Mouse (Mus musculus) stomach, postnatal 0 days (tissue): ENCODE measurements at regions not wholly inside any gene's neighbourhood (a gene's known extent, or its start where the extent isn't known, plus 50 kb on each side); places are given as distances from the start of the nearest gene placed in this dataset.

Experiments used
- ATAC-seq: fragments of 200-750 bp; cut with Nextera tagmentation; 2 replicates; pipeline ENCODE4 v1.8.0; 2017; ENCODE audit not compliant: low FRiP score, low TSS enrichment
- DNase-seq: peaks from one replicate; pipeline ENCODE4 v3.0.0-alpha.2; 2016; ENCODE audit warnings: low spot score
- H3K27ac ChIP-seq: fragments of 300-500 bp; sonication (generic); replicated peaks from 2 replicates; pipeline ENCODE4 v1.5.1; 2014; ENCODE audit warnings: mild to moderate bottlenecking, control low read depth
- H3K27me3 ChIP-seq: fragments of 300-500 bp; sonication (generic); 2 replicates; pipeline ENCODE4 v1.6.1; 2014; ENCODE audit warnings: low read length; ENCODE audit not compliant: control insufficient read depth, insufficient read depth
- H3K36me3 ChIP-seq: fragments of 300-500 bp; sonication (generic); 2 replicates; pipeline ENCODE4 v1.6.1; 2014; ENCODE audit warnings: low read length, mixed read lengths; ENCODE audit not compliant: control insufficient read depth, insufficient read depth
- H3K4me1 ChIP-seq: fragments of 300-500 bp; sonication (generic); replicated peaks from 2 replicates; pipeline ENCODE4 v1.6.1; 2014; ENCODE audit warnings: antibody characterized with exemption; ENCODE audit not compliant: control insufficient read depth, insufficient read depth
- H3K4me2 ChIP-seq: fragments of 300-500 bp; sonication (generic); replicated peaks from 2 replicates; pipeline ENCODE4 v1.6.1; 2014; ENCODE audit warnings: low read depth, mild to moderate bottlenecking, control low read depth, moderate library complexity
- H3K4me3 ChIP-seq: fragments of 300-500 bp; sonication (generic); 2 replicates; pipeline ENCODE4 v1.5.1; 2014; ENCODE audit warnings: low read depth, low read length, control low read depth
- H3K9ac ChIP-seq: fragments of 300-500 bp; sonication (generic); 2 replicates; pipeline ENCODE4 v1.6.1; 2014; ENCODE audit warnings: mild to moderate bottlenecking, low read length, control low read depth, mixed read lengths
- H3K9me3 ChIP-seq: fragments of 300-500 bp; sonication (generic); 2 replicates; pipeline ENCODE4 v1.6.1; 2016; ENCODE audit warnings: low read length; ENCODE audit not compliant: control insufficient read depth
- CTCF ChIP-seq: IDR thresholded peaks from 2 replicates; pipeline ENCODE4 v1.5.1; 2016; ENCODE audit warnings: antibody characterized with exemption, low read depth, mild to moderate bottlenecking, moderate library complexity
- EP300 ChIP-seq: optimal IDR thresholded peaks from 2 replicates; pipeline ENCODE3; 2016; ENCODE audit warnings: antibody characterized with exemption
- WGBS: fragments of 180-500 bp; shearing (Covaris S2); extraction: QIAGEN DNeasy Blood & Tissue Kit; methylation state at CpG from one replicate; pipeline ENCODE4 v1.1.7; 2014; 5-methylcytosine and 5-hydroxymethylcytosine counted together

DNA sequence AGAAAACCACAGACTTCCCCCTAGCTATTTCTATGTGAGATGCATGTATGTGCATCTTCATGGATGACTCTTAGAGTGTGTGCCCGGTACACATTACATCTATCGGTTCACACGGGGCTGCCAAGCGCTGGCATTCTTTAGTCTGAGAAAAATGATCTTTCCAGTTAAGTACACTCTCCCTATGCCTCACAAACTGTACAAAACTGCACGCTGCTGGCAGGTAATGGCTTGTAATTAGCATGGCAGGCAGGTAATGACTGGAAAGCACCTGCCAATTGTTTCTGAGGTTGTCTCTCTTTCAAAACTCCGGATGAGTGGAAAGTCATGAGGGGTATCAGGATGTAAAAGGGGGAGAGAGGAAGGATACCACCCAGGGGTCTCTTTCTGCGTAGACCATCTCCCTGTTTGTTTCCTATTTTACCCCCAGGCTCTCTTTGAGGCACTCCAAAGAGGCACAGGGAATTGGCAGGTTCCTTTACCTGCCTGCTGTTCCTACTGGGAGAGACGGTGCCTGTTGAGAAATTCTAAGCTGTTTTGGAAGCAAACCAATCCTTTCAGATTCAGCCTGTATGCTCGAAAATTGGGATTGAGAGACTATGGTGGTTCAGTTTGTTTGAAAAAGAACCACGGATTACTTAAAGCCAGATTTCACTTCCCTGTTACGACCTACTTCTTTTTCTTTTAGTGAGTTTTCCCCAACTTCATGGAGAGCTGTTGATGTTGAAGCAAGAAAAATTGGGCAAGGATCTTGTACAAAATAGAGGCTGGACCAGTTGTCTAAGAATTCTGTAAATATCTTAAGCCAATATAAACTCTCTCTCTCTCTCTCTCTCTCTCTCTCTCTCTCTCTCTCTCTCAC, 113.4 kb upstream of the Zeb2 start:
- Histone ChIP-seq H3K36me3 (no peaks in the 10 kb centered on the region), H3K9me3 (no peaks in the 10 kb centered on the region), H3K27ac (no peak overlapping the region), H3K9ac (no peak overlapping the region), H3K4me2 (no peak overlapping the region), H3K27me3 (no peaks in the 10 kb centered on the region), H3K4me3 (no peak overlapping the region), H3K4me1 (no peaks in the 10 kb centered on the region)
- WGBS = 74% methylated on average over 11 of the region's 11 CpGs
- DNase-seq = no peak
- ATAC-seq = no peak
- no peak for TF ChIP-seq CTCF
- no peak for TF ChIP-seq EP300

DNA sequence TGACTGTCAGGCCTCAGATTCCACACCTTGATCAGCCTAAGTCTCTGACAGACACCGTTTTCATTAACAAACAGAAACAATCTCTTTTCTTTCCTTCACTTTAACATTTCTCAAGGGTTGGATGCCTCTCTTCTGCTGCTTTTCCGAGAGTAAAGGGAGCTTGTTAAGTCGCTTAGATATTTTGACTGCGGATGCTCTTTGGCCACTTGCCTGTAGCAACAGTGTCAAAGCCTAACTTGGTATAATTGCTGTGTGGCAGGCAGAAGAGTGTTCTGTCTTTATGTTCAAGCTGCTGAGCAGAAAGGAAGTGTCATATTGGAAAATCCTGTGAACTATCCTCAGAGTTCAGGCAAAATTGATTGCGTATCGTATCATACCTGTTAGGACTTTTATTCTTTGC, 112.3 kb upstream of the Zeb2 start:
- Histone ChIP-seq H3K4me1 (no peaks in the 10 kb centered on the region), H3K4me2 (no peak overlapping the region), H3K4me3 (no peak overlapping the region), H3K27me3 (no peaks in the 10 kb centered on the region), H3K9me3 (no peaks in the 10 kb centered on the region), H3K9ac (no peak overlapping the region), H3K36me3 (no peaks in the 10 kb centered on the region), H3K27ac (no peak overlapping the region)
- no peak for ATAC-seq
- 70% methylated on average over 6 of the region's 6 CpGs for WGBS
- no peak for DNase-seq
- TF ChIP-seq CTCF (no peak), EP300 (no peak)

DNA sequence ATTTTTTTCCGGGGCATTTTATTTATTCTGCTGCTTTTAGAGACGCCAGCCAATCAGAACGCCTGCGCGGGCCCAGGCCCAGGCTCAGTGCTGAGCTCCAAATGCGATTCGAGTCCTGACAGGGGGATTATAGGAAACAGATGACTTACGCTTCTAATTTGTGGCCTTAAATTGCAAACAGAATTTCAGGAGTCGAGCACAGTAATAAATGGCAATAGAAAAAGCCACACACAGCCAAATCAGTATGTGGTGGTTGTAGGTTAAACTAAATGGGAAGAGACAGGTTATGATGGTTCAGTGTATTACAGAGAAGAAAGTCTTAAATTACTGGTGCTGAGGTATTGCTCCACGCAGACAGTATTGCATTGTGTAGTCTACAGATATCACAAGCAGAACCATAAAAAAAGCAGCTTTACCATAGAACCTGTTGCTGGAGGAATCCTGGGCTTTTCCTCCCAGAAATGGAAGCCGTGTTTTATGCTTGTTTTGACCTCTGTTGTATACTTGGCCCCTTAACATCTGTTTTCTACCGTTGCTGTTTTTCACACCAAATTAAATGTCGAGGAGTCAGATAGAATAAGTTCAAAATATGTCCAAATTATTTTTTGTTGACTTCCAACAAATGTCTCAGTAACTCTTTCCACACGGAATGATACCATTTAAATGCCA, 110.2 kb upstream of the Zeb2 start:
- Histone ChIP-seq H3K27ac (no peak overlapping the region), H3K4me2 (no peak overlapping the region)
- no peak for ATAC-seq

DNA sequence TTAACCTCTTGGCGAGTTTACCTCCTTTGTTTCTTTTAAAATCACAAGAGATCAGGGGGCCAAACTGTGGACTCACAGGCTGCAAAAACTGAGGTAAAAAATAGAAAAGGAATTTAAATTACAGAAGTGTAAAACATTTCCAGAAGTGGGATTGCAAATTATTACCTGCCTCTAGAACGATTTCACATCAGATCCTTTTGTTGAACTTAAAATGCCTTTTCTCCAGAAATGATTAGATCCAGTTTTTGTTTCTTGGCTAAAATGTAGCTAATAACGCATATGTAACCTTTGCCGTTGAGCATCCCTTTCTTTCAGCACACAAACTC, 108.8 kb upstream of the Zeb2 start:
- Histone ChIP-seq H3K36me3 (no peaks in the 10 kb centered on the region), H3K9me3 (no peaks in the 10 kb centered on the region), H3K4me2 (no peak overlapping the region), H3K4me1 (no peaks in the 10 kb centered on the region), H3K4me3 (no peak overlapping the region), H3K27ac (no peak overlapping the region), H3K27me3 (no peaks in the 10 kb centered on the region), H3K9ac (no peak overlapping the region)
- no peak for TF ChIP-seq CTCF
- TF ChIP-seq EP300 = no peak
- ATAC-seq (no peak), DNase-seq (no peak)
- 79% methylated on average over 4 of the region's 4 CpGs for WGBS

More for the DNA sequence above, 110.2 kb upstream of the Zeb2 start:
- no peaks in the 10 kb centered on the region for H3K9me3 ChIP-seq
- no peak overlapping the region for H3K4me3 ChIP-seq
- no peaks in the 10 kb centered on the region for H3K27me3 ChIP-seq
- no peak for DNase-seq
- TF ChIP-seq CTCF (no peak), EP300 (no peak)
- no peak overlapping the region for H3K9ac ChIP-seq
- H3K36me3 ChIP-seq = no peaks in the 10 kb centered on the region
- 48% methylated on average over 14 of the region's 14 CpGs for WGBS
- H3K4me1 ChIP-seq = no peaks in the 10 kb centered on the region

DNA sequence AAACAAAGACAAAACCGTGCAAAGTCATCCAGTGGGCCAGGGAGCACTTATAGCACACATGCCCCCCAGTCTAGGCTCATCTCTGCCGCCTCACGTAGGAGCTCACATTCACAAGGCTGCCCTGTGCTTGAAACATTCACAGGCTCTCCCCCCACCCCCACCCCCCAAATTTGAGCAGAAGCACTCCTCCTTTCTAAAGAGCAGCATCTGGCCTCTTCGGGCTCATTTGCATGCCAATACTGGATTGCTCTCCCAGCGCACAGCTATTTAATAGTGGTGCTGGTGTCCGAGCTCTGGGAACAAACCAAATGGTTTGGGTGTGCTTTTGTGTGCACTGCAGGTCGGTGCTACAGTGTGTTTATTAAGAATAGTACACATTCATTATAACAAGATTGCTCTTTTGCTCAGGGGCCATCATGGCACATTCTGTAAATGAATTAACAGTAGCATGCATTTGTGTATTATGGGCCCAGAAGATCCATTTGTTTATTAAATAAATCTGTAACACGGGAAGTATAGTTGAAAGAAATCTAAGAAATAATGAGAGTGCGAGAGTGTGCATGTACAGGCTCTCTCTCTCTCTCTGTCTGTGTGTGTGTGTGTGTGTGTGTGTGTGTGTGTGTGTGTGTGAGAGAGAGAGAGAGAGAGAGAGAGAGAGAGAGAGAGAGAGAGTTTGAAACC, 108.3 kb upstream of the Zeb2 start:
- Histone ChIP-seq H3K27me3 (no peaks in the 10 kb centered on the region), H3K4me1 (no peaks in the 10 kb centered on the region), H3K27ac (no peak overlapping the region), H3K9ac (no peak overlapping the region), H3K9me3 (no peaks in the 10 kb centered on the region), H3K4me2 (no peak overlapping the region), H3K36me3 (no peaks in the 10 kb centered on the region), H3K4me3 (no peak overlapping the region)
- TF ChIP-seq CTCF = no peak
- TF ChIP-seq EP300 = no peak
- ATAC-seq = no peak
- 60% methylated on average over 9 of the region's 9 CpGs for WGBS
- no peak for DNase-seq

DNA sequence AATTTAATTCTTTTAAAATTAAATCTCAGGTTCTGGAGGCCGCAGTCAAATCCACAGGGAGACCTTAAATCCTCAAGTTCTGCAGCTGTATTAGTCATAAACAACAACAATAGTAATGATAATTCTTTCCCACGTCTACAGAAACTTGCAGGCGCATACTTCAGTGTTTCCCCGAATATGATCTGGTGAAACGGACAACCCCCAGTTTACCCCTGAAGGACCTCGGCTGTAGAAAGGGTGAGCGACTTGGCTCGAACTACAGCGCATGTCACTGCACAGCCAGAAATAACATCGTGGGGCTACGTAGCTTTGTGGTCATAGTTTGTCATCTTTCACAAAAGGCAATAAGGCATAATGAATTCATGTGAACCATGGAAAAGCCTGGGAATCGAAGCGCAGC, 105.0 kb upstream of the Zeb2 start:
- DNase-seq (no peak), ATAC-seq (no peak)
- WGBS = 80% methylated on average over 13 of the region's 13 CpGs
- no peak overlapping the region for H3K4me2 ChIP-seq
- H3K36me3 ChIP-seq = no peaks in the 10 kb centered on the region
- no peaks in the 10 kb centered on the region for H3K4me1 ChIP-seq
- H3K27me3 ChIP-seq = no peaks in the 10 kb centered on the region
- TF ChIP-seq CTCF (no peak), EP300 (no peak)
- no peak overlapping the region for H3K9ac ChIP-seq
- no peaks in the 10 kb centered on the region for H3K9me3 ChIP-seq
- no peak overlapping the region for H3K4me3 ChIP-seq
- no peak overlapping the region for H3K27ac ChIP-seq
